Mouse (Mus musculus) forebrain, embryonic 13.5 days (tissue): ENCODE measurements around the gene Lyst. TPM values are rescaled to one million over a fixed set of nuclear protein-coding genes. Genes with fewer than 3 reads are reported as not detected.

Experiments
- polyA plus RNA-seq: library from polyadenylated mRNA; unstranded; fragments of >200 nt; fragmentation: Nextera tagmentation; extraction: Ambion mirVana; gene quantifications from 2 replicates; pipeline ENCODE4 v1.2.1, GENCODE M21; 2015

The Lyst gene
- polyA plus RNA-seq, 1 experiment from 2014 or later: 5.4 TPM

Other genes starting within 250 kb of the Lyst start
- 24.2 and 26.1 TPM in 2 replicates for gene Gpr137b, start 196.4 kb upstream of the Lyst start, polyA plus RNA-seq
- 14.4 and 19.8 TPM in 2 replicates for gene Nid1, start 152.8 kb upstream of the Lyst start, polyA plus RNA-seq
- gene Gng4, start 193.7 kb downstream of the Lyst start, polyA plus RNA-seq: 7.4 and 8.8 TPM in 2 replicates